Mouse (Mus musculus) lung, postnatal 10 days (tissue): ENCODE results near the gene Mfsd6l.

Source experiments
- DNase-seq: peaks from one replicate; pipeline ENCODE4 v3.0.0; 2021

Mfsd6l gene

DNA sequence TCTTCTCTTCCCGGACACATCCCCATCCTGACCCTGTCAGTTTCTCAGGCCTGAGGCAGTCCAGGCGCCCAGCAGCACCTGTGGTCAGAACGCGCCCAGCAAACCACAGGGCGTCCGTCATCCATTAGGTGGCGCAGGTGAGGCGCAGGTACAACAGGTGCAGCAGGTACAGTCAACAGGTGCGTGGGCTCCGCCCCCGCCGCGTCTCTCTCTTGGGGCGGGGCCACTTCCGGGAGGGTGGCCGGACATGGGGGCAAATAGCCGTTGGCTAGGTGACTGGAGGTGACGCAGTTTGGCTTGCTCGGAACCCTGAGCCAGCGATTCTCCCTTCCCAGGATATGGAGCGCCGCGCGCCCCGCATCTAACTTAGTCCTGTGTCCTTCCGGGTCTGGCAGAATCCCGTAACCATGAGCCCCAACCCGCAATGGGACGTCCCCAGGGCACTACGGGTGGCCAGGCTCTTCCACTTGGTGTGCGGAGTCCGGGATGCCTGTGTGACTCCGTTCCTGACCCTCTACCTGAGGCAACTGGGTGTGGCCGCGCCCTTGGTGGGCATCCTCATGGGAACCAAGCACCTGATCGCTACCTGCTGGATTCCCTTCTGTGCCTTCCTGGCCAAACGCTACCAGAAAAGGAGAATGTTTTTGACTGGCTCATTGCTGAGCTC, at the start of gene Mfsd6l:
Mfsd6l (plus strand) TSS at position 269 of the 667 bp plus-strand sequence.
- DNase-seq = peak; percentile 85

DNA sequence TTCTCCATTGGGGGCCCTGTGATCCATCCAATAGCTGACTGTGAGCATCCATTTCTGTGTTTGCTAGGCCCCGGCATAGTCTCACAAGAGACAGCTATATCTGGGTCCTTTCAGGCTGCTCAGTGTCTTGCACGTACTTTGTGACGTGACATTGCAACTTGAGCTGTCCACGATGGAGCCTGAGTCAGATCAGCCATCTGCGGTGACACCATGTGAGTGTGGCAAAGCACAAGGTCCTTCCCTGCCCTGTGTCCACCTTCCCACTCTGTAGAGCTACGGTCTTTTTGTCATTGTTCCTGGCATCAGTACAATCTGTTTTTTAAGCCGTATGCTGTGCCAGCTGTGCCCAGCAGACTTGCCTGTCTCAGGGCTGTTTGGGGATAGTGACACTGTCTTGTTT, 48.7 kb upstream of the Mfsd6l start:
- no peak for DNase-seq

DNA sequence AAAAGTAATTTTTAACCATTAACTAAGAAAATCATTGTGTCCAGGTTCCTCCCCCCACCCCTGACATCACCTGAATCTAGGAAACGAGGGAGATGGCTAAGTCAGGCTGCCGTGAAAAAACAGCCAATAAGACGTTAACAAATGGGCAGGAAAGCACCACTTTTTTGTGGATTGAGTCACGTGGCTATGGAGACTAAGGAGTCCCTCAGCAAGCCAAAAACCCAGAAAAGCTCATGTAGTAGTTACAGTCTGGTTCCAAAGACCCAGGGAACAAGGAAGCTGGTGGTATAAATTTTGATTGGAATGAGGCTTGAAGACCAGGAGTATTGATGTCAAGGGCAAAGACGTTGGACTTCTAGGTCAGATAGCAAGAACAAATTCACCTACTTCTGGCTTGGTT, 47.4 kb upstream of the Mfsd6l start:
- no peak for DNase-seq

DNA sequence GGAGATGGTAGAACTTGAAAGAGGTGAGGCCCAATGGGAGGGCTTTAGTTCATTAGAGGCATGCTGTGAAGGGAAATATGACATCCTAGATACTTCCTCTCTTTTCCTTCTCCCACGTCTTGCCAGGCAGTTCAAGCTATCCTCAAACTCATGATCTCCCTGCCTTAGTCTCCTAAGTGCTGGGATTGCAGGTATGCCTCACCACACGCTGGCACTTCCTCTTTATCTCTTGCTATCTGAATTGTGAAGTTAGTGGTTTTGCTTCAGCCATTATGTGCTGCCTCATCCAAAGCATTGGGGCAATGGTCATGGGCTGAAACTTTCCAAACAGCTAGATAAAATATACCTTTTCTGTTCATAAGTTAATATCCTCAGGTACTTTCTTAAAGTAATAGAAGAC, 46.8 kb upstream of the Mfsd6l start:
- no peak for DNase-seq

DNA sequence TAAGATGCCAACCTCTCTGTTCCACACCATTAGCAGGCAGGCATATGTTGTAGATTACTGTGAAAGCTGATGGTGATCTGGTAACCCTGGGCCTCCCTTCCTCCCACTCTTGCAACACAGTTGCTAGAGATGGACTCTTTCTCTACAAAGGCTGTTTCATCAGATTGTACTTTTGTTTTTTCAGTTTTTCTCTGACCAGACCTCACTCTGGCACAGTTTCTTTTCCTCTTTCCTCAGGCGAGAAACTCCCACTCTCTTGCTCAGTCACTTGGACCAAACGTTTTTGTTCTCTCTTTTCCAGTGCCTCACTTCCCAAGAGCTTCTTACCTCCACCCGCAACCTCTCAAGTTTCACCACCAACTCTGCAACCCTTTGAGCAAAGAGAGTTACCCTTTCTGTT, 42.0 kb upstream of the Mfsd6l start:
- no peak for DNase-seq

DNA sequence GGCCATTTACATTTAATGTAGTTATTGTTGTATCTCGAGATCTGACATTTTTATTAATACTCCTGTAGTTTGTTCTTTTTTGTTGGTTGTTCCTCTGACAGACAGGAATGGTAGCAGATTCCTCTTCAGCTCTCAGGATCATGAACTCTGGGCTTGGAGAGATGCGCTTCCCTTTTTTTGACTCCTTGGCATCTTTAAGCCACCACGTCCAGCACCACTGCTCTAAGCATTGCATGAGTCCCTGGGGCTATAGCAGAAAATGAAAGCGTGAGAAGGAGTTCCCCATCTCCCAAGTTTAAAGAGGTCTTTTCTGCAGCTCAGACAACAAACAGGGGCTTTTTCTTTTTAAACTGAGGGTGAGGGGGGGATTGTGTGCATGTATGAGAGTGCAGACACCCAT, 36.6 kb upstream of the Mfsd6l start:
- DNase-seq = no peak

DNA sequence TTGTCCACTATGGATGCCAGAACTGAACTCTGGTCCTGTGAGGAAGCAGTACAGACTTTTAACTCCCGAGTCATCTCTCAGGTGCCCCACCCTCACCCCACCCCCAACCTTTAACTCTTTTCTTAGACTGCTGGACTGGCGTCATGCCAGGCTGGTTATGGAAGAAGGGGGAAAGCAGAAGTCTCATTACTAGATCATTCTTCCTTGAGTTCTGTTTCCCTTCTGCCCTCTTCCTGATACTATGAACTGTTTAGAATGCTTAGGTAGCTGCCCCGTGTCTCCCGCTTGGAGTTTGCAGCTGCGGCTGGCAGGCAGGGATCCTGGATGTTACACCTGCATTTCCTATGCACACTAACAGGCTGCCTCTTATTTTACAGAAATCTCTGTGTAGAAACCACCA, 36.2 kb upstream of the Mfsd6l start:
- DNase-seq = no peak

DNA sequence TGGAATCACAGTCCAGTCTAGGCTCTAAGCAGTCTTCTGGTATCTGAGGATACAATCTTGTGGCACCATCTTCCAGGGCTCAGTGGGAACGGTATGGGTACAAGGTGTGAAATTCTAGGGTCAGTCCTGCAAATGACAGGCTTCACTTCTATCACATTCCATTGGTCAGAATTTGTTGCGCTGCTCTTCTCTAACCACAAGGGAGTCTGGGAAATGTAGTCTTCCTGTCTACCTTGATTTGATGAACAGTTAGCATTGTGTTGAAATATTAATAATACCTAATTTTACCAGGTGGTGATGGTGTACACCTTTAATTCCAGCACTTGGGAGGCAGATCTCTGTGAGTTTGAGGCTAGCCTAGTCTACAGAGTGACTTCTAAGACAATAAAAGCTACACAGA, 35.5 kb upstream of the Mfsd6l start:
- DNase-seq = no peak

DNA sequence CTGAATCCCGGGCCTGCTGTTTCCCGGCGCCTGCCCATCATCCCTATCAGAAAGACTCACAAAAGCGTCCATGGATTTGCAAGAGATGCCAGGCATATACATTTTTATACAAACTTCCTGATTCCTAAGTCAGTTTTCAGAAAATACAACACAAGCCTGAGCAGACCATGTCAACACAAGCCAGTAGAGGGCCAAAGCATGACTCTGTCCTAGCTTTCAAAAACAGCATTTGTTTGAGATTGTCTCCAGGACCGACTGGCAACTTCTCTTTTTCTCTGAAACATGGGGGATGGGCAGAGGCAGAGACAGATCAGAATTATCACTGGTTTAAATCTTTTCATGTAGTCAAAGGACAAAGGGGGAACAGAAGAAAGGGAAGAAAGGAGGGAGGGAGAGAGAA, 34.6 kb upstream of the Mfsd6l start:
- DNase-seq = no peak

DNA sequence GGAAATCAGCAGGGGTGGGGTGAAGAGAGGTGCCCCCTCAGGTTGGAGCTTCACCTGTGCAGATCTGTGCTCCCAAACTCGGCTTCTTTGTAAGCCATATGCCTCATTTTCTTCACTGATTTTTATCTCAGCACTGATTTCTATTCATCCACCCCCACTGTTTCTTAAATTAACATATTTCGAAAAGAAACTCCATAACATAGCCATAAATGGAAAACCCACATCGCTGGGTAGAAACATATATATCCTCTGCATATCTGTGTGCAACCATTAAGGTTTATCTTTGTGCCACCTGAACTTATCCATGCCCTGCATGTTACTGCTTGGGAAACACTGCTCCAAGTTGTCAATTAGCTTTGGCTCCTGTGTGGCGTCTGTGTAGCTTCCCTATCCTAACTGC, 29.5 kb upstream of the Mfsd6l start:
- DNase-seq = no peak

DNA sequence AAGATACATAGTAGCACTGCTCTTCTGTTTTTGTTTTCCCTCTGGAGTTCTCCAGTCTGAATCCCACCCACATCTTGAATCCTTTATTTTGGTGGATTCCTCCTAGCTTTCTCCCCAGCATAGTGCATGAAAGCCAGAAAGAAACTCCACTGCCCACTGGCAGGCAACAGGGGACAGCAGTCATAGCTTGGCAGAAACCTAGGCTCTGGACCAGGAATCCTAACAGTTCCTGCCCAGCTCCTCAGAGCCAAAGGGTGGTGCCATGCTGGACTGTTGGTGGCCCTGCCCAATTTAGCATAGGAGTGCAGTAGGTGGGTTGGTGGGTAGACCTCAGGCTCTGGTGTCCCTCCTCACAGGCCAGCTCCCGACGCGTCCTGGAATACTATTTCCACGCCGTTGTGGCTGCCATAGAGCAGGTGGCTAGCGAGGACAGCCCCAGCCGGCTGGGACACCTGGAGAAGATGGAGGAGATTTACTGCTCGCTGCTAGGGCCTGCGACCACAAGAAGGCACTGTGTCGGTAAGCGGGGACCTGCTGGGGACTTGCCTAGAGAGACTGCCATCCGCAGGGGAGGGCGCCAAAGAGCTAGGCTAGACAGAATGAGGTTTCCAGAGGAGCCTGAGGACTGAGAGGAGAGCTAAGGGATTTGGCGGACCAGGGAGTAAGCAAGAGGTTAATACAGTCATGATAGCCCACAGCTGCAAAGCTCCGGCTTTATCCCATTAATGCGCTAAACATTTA, 24.8 kb upstream of the Mfsd6l start:
- DNase-seq = peak; percentile 84

DNA sequence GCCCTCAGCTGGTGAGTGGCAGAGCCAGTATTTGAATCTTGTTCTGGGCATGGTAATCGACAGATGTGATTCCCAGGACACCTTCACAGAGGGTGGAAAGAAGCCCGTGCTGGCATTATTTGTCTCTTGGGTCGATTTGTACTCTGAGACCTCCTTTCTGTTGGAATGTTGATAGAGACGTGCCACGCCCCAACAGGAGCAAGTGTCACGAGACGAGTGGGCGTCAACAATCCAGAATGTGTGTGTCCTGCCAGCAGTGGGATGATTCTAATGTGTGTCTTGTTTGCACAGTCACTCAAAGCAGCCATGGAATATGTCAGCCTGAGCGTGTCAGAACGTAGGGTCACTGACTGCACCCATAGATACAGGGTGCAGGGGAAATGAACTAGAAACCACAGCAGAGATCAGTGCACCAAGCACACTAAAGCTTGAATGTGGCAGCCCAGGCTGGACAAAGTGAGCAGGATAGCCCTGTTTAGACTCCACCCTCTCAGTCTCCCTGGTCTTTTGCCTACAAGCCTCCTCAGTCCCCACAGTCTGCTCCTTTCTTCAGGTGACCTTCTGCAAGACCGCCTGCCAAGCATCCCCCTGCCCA, 23.9 kb upstream of the Mfsd6l start:
- DNase-seq = peak; percentile 40

DNA sequence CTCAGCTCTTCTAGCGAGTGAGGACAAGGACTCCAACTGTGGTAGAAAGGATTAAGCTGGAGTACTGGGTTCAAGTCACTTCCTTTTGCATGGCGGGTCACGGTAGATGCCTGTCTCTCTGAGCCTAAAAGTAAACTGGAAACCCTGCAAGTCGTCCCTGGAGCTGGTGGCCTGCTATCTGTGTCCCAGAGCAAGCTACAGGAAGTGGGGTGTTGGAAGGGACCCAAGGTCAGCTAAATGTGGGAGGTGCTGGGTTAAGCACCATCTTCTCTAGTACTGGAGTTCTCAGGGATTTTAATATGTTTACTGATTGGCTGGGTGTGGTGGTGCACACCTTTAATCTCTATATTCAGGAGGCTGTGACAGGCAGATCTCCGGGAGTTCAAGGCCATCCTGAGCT, 23.2 kb upstream of the Mfsd6l start:
- DNase-seq = peak; percentile 39

DNA sequence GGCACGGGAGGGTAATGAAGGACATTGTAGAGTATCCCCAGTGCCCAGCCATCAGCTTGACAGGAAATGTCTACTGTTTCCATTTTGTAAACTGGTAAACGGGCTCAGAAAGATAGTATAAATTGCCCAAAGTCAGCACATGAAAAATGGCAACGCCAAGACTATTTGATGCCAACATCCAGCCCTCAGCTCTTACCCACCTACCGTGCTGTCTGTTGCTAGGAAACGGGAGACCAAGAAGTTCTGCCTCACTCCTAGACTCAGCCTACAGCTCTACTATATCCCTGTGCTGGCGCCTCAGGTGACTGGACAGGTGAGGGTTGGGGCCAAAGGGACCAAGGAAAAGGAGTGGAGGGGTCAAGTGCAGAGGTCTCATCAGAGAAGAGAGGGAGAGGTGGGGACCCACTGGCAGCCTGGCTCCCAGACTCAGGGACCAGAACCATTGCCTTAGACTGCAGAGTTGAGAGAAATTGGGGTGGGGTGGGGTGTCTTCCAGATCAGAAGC, 22.0 kb upstream of the Mfsd6l start:
- DNase-seq = no peak

DNA sequence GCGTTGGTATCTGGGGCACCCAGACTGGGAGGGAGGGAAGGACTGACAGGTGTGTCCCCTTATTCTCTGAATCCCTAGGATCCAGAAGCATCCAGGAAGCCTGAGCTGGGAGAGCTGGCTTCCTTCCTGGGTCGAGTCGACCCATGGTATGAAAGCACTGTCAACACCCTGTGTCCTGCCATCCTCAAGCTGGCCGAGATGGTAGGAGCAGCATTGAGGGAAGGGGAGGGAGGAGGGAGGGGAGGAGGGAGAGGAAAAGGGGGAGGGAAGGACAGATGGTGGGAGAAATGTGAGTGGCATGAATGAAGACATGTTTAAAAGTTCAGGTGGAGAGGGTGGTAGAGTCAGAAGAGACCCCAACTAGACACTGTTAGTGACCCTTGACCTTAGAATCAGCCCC, 20.0 kb upstream of the Mfsd6l start:
- DNase-seq = no peak

DNA sequence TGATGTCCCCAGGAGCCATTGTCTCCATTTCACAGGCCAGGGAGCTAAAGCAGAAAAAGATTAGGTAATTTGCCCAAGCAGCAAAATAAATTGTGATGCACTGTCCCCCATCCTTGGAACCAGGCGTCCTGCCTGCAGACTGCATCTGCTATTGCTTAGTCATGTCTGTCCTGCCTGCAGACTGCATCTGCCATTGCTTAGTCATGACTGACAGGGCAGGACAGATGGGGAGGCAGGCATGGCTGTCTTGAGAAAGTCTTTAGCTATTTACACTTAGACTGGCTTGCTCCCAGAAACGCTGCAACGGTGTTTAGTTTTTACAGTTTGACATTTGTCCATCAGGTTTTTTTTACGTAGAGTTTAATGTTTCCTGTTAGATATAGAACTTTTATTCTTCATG, 19.5 kb upstream of the Mfsd6l start:
- peak; percentile 48 for DNase-seq

DNA sequence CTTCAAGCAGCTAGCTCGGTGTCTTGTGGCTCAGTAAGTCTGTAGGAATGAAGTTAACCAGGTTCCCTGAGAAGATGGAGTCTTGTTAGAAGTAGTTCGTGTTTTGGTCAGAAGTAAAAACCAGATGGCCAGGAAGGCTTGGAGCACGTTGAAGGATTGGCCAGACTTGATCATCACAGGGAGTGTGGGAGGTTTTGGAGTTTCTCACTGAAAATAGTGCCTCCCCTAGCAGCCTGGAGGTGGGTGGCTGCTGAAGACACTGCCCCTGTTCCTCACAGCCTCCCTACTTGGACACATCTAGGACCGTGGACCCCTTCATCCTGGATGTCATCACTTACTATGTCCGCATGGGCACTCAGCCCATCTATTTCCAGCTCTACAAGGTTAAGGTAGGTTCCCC, 16.4 kb upstream of the Mfsd6l start:
- no peak for DNase-seq

DNA sequence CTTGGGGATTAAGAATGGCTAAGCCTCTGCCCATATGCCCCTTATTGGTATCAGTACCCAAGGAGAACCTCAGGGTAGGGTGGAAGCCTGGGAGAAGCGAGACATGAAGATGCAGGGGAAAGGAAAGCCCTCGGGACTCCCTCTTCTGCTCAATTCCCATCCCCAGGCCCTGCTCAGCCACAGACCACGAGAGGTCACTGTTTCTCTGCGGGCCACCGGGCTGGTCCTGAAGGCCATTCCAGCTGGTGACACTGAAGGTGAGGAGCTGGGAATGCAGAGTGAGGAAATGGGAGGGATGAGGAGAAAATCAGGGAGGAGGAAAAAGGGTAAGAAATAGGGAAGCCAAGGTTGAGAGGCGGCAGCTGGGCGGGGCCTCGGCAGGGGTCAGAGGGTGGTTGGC, 11.4 kb upstream of the Mfsd6l start:
- peak; percentile 69 for DNase-seq

DNA sequence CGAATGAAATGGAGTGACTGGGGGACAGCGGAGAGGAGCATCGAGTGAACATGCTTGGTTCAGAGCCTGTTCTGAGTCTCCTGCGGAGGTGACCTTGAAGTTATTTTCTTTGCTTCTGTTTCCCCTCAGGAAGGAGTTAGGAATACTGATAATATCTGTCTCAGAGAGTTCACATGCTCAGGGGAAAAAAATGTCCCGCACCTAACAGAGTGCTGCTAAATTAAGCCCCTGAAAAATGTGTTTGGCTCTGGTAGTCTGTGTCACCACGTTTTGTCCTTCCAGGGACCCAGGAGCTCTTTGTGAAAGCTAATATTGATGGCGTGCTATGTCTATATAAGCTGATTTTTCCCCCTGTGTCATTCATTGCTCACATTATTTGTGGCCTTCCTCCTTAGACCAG, 10.8 kb upstream of the Mfsd6l start:
- DNase-seq = no peak

DNA sequence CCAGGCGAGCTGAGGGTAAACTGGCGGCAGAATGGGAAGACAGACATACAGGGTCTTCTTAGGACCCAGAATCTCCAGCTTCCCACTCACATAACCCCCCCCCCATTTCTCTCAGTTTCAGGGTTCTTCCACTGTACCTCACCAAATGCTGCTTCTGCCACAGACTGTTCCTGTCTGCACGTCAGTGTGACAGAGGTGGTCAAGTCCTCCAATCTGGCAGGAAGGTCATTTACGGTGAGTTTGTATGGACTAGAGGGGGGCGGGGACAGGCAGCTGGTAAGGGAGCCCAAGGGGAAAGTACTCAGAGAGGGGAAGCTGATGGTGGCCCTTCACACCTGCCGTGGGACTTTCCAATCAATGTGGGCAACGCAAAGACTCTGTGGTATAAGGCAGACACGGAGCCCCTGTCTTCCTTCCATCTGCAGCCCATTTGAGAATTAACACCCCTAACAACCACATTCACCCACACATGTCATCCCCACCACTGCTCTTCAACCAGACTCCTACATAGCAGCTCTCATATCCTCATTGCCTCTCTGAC, 10.2 kb upstream of the Mfsd6l start:
- DNase-seq = no peak

DNA sequence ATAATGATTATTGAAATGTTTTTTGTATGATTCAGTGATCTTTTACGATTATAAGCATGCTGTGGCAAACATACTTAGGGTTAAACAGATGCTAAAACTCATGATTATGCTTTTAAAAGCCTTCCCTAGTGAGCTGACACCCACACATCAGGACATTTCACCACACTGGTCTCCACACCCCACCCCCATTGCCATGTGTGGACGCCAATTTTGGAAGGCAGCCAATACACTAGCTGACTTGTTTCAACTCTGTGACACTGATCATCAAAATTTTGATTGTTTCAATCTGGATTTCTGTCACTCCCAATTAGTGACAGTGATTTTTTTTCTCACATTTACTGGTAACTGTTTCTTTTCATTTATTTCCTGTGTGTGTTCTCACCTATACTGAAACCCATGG, 8.5 kb upstream of the Mfsd6l start:
- DNase-seq = peak; percentile 73

DNA sequence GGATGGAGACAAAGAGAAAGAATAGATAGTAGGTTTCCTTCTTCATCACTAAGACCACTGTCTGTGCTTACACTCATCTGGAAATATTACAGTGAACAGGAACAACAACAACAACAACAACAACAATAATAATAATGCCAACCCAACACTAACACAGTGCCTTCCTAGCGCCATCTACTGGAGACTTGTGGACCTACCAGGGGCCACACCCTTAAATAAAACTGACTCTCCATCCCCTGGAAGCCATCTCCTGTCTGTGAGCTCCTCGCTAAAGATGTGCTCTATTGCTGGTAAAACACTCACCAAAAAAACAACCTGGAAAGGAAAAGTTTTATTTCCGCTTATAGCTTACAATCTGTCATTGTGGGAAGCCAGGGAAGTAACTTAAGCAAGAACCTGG, 6.4 kb upstream of the Mfsd6l start:
- no peak for DNase-seq

DNA sequence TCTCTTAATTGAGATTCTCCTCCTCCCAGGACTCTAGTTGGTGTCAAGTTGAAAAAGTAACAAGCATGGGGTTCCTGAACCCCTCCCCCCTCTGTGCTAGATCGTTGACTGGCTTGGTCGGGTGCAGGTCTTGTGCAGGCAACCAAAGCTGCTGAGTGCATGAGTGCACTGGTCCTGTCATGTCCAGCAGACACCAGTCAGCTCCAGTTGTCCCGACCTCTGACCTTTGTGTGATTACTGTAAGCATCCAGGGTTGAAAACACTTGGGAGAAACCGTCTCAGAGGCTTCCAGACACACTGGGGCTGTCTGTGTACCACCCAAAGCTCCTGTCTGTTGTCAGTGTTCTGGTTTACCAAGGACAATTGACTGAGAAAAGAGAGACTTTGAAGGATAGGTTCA, 5.6 kb upstream of the Mfsd6l start:
- peak; percentile 73 for DNase-seq

DNA sequence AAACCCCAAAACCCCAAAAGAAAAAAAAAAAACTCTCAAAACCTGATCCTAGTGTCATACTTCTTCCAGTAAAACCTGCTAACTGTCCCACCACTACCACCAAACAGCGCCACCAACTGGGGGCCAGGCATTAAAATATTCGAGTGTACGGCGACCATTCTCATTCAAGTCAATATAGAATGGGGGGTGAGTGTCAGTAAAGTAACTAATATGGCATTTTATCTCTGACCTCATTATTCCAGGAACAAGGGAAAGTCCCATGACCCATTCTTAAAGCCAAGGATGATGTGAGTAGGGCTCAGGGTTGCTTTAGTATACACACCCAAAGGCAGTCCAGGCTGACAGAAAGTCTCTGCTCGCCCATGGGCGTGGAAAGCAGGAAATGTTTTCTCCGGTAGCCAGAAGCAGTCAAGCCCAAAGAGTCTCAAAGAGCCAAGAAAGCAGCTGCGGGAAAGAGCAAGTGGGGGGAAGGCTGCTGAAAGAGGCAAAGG, 2.0 kb upstream of the Mfsd6l start:
- DNase-seq = peak; percentile 74
